Mouse (Mus musculus) stomach, postnatal 0 days (tissue): ENCODE results near the gene Tet3. TPM values are rescaled to one million over a fixed set of nuclear protein-coding genes. Genes with fewer than 3 reads are reported as not detected.
A peak's percentile ranks its signal among the peaks of the same experiment; 100 is the strongest.

ENCODE experiments used
- ATAC-seq: fragments of 200-750 bp; cut with Nextera tagmentation; 2 replicates; pipeline ENCODE4 v1.8.0; 2017; ENCODE audit not compliant: low FRiP score, low TSS enrichment
- DNase-seq: peaks from one replicate; pipeline ENCODE4 v3.0.0-alpha.2; 2016; ENCODE audit warnings: low spot score
- H3K27ac ChIP-seq: fragments of 300-500 bp; sonication (generic); replicated peaks from 2 replicates; pipeline ENCODE4 v1.5.1; 2014; ENCODE audit warnings: mild to moderate bottlenecking, control low read depth
- H3K27me3 ChIP-seq: fragments of 300-500 bp; sonication (generic); 2 replicates; pipeline ENCODE4 v1.6.1; 2014; ENCODE audit warnings: low read length; ENCODE audit not compliant: control insufficient read depth, insufficient read depth
- H3K36me3 ChIP-seq: fragments of 300-500 bp; sonication (generic); 2 replicates; pipeline ENCODE4 v1.6.1; 2014; ENCODE audit warnings: low read length, mixed read lengths; ENCODE audit not compliant: control insufficient read depth, insufficient read depth
- H3K4me1 ChIP-seq: fragments of 300-500 bp; sonication (generic); replicated peaks from 2 replicates; pipeline ENCODE4 v1.6.1; 2014; ENCODE audit warnings: antibody characterized with exemption; ENCODE audit not compliant: control insufficient read depth, insufficient read depth
- H3K4me2 ChIP-seq: fragments of 300-500 bp; sonication (generic); replicated peaks from 2 replicates; pipeline ENCODE4 v1.6.1; 2014; ENCODE audit warnings: low read depth, mild to moderate bottlenecking, control low read depth, moderate library complexity
- H3K4me3 ChIP-seq: fragments of 300-500 bp; sonication (generic); 2 replicates; pipeline ENCODE4 v1.5.1; 2014; ENCODE audit warnings: low read depth, low read length, control low read depth
- H3K9ac ChIP-seq: fragments of 300-500 bp; sonication (generic); 2 replicates; pipeline ENCODE4 v1.6.1; 2014; ENCODE audit warnings: mild to moderate bottlenecking, low read length, control low read depth, mixed read lengths
- H3K9me3 ChIP-seq: fragments of 300-500 bp; sonication (generic); 2 replicates; pipeline ENCODE4 v1.6.1; 2016; ENCODE audit warnings: low read length; ENCODE audit not compliant: control insufficient read depth
- CTCF ChIP-seq: IDR thresholded peaks from 2 replicates; pipeline ENCODE4 v1.5.1; 2016; ENCODE audit warnings: antibody characterized with exemption, low read depth, mild to moderate bottlenecking, moderate library complexity
- EP300 ChIP-seq: optimal IDR thresholded peaks from 2 replicates; pipeline ENCODE3; 2016; ENCODE audit warnings: antibody characterized with exemption
- WGBS: fragments of 180-500 bp; shearing (Covaris S2); extraction: QIAGEN DNeasy Blood & Tissue Kit; methylation state at CpG from one replicate; pipeline ENCODE4 v1.1.7; 2014; 5-methylcytosine and 5-hydroxymethylcytosine counted together
- polyA plus RNA-seq: library from polyadenylated mRNA; unstranded; fragments of >200 nt; fragmentation: Nextera tagmentation; extraction: Ambion mirVana; gene quantifications from 2 replicates; pipeline ENCODE4 v1.2.1, GENCODE M21; 2015

Gene Tet3
- polyA plus RNA-seq, 1 experiment from 2014 or later, result 22.7 TPM

GRCm38 (mm10) chr6:83351490-83352160 is 107.3 kb downstream of the Tet3 start:
- Histone ChIP-seq H3K27me3 (no peaks in the 10 kb centered on the region), H3K9me3 (no peaks in the 10 kb centered on the region), H3K4me2 (no peak overlapping the region), H3K27ac (0 out of 2 replicates have a peak overlapping the region, but pooled peaks have one; percentile 13), H3K4me1 (no peaks in the 10 kb centered on the region), H3K4me3 (no peak overlapping the region), H3K9ac (no peak overlapping the region), H3K36me3 (0 out of 2 replicates have a peak, but pooled peaks cover 2% of the 10 kb centered on the region)
- peak; percentile 30; the same call in 1 of the 2 replicates for ATAC-seq
- WGBS, result 62% methylated on average over 7 of the region's 7 CpGs
- no peak for TF ChIP-seq CTCF
- DNase-seq, result peak; percentile 49

GRCm38 (mm10) chr6:83350851-83351405 is 108.0 kb downstream of the Tet3 start:
- ATAC-seq, result no peak

GRCm38 (mm10) chr6:83350172-83350571 is 108.7 kb downstream of the Tet3 start:
- DNase-seq (no peak), ATAC-seq (no peak)
- WGBS, result 83% methylated on average over 7 of the region's 7 CpGs
- H3K27ac ChIP-seq, result no peak overlapping the region
- H3K36me3 ChIP-seq, result 0 out of 2 replicates have a peak, but pooled peaks cover 2% of the 10 kb centered on the region
- no peak for TF ChIP-seq EP300
- TF ChIP-seq CTCF, result no peak
- H3K27me3 ChIP-seq, result no peaks in the 10 kb centered on the region
- H3K9ac ChIP-seq, result peak overlapping the region; percentile 91
- no peaks in the 10 kb centered on the region for H3K9me3 ChIP-seq
- peak overlapping the region; percentile 81 for H3K4me2 ChIP-seq
- H3K4me1 ChIP-seq, result no peaks in the 10 kb centered on the region
- peak overlapping the region; percentile 78; the same call in 1 of the 2 replicates for H3K4me3 ChIP-seq

More at GRCm38 (mm10) chr6:83350851-83351405, 108.0 kb downstream of the Tet3 start:
- H3K4me3 ChIP-seq, result no peak overlapping the region
- H3K27me3 ChIP-seq, result no peaks in the 10 kb centered on the region
- H3K4me1 ChIP-seq, result no peaks in the 10 kb centered on the region
- no peak overlapping the region for H3K4me2 ChIP-seq
- WGBS, result 84% methylated on average over 16 of the region's 16 CpGs
- H3K27ac ChIP-seq, result no peak overlapping the region
- no peak overlapping the region for H3K9ac ChIP-seq
- DNase-seq, result no peak
- no peaks in the 10 kb centered on the region for H3K9me3 ChIP-seq
- TF ChIP-seq CTCF (no peak), EP300 (no peak)
- 0 out of 2 replicates have a peak, but pooled peaks cover 2% of the 10 kb centered on the region for H3K36me3 ChIP-seq

DNA sequence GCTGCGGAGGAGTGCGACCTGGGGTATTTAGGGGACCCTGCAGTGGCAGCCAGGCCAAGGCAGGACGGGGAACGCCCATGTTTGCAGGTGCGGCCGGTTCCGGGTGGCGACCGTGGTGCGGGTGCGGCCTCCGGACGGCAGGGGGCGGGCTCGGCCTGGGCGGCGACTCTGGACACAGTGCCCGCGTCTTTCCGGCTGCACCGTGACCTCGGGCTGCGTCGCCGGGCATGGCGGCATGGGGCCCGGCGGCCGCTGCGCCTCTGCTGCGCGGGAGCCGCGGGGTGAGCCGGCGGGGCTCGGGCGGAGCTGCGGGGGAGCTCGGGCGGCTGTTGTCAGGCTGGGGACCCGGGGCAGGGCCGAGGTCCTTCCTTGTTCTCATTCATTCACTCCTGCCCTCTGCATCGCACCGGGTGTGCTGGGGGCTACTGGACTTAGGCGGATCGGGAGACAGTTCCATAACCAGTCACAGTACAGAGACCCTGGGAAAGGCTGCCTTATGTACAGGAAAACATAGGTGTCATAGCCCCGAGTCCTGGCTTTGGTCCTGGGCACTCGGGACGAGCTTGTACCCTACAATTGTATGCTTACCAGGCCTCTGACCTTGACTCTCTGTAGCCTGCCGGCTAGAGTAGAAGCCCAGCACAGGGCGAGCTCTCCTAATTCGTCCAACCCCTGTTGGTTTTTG is 109.5 kb downstream of the Tet3 start:
- Histone ChIP-seq H3K9me3 (no peaks in the 10 kb centered on the region), H3K4me1 (no peaks in the 10 kb centered on the region), H3K4me2 (peak overlapping the region; percentile 81), H3K27ac (peak overlapping the region; percentile 63), H3K4me3 (peak overlapping the region; percentile 78), H3K27me3 (no peaks in the 10 kb centered on the region), H3K36me3 (0 out of 2 replicates have a peak, but pooled peaks cover 2% of the 10 kb centered on the region), H3K9ac (peak overlapping the region; percentile 91)
- DNase-seq (peak; percentile 96), ATAC-seq (peak; percentile 96)
- under 1% methylated on average over 51 of the region's 53 CpGs for WGBS
- TF ChIP-seq CTCF (peak; percentile 85), EP300 (no peak)

DNA sequence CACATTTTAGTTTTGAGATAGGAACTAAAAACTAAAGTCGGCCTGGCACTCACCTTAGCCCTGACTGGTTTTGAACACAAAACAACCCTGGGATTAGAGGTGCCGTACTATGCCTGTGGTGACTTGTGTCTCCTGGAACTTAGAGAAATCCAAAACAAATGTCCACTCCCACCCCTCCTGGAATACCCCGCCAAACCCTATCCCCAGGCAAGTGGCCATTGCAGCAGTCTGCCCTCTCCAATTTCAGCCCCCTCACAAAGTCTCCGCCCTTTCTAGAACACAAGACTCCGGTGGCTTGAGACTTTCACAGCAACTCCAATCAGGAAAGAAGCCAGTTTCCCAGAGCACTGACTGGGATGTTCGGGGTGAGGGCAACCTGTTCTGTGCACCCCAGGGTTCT is 110.0 kb downstream of the Tet3 start, which contains the start of gene Bola3:
Gene Bola3, plus strand, starts transcription at position 275 of the 400 bp plus-strand sequence.
- H3K27ac ChIP-seq, result peak within 1 kb of the TSS; percentile 63

More for the DNA sequence above, 110.0 kb downstream of the Tet3 start, which contains the start of gene Bola3:
- H3K9me3 ChIP-seq, result no peaks in the 10 kb centered on the region
- H3K4me2 ChIP-seq, result peak within 1 kb of the TSS; percentile 81
- no peaks in the 10 kb centered on the region for H3K27me3 ChIP-seq
- no peaks in the 10 kb centered on the region for H3K4me1 ChIP-seq
- peak within 1 kb of the TSS; percentile 91 for H3K9ac ChIP-seq
- 0 out of 2 replicates have a peak, but pooled peaks cover 2% of the 10 kb centered on the region for H3K36me3 ChIP-seq
- ATAC-seq, result peak; percentile 58; the same call in 1 of the 2 replicates
- no peak for DNase-seq
- WGBS, result 27% methylated on average over 6 of the region's 6 CpGs
- TF ChIP-seq CTCF (no peak), EP300 (no peak)
- H3K4me3 ChIP-seq, result peak within 1 kb of the TSS; percentile 78
